Mouse (Mus musculus) c-Kit-positive CD71-positive TER-119-positive erythroid progenitor cells, embryonic 14.5 days (primary cell): Measurements from ENCODE around the gene Esyt2.
"Not testable (repeated sequence)": the region's sequence is repeated elsewhere in the genome, so short reads cannot be mapped to it uniquely, and the experiment has no call there.

Experiments
- DNase-seq: peaks from one replicate; pipeline ENCODE4 v3.0.0-alpha.2; 2013; ENCODE audit warnings: low spot score

Gene Esyt2

DNA sequence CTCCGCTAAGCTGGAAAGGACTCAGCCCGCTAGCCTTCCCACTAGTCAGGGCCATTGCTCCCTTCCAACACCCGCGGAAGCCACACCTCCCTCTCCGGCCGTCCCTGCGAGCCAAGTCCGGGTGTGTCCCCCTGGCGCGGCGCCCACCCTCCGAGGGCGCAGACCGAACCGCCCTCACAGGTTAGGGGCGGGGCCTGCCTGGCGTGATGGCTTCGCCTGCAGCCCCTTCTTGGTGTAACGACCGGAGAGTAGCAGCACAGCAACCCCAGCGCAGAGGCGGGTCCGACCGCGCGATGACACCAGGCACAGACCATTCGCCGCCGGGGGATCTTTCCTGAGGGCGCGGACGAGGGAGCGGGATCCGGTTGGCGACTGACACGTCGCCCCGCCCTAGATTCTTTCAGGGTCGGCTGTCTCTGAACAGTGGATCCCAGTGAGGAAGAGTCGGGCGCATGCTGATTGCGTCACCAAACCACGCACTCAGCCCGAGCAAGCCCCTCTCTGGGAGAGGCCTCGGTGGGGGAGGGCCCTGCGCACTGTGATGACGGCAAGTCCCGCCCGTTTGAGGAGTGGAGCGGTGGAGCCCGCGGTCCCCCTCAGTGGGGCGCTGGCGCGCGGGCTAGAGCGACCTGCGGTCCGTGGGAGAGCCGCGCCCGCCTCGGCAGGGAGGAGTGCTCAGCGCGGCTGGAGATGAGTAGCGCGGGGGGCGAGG is at the start of gene Esyt2:
Gene Esyt2, plus strand, starts transcription at position 544 of the 712 bp plus-strand sequence.
- peak; percentile 97 for DNase-seq

DNA sequence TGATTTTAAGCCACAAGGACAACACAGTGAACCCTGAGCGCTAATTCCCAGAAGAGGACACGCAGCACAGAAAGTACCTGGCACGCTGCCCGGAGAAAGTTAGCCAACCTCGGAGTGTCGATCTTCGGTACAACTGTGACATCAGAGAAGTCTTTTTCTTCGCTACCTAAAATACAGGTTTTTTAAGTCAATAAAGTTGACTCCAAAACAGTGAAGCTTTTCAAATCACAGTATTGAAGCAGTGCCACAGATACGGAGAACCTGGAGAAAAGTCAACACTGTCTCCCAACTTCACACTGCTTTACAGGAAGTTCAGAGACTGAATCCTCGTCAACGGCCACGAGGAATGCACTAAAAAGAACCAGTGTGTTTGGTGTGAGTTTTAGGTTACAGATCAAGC is 49.4 kb upstream of the Esyt2 start:
- DNase-seq: no peak

DNA sequence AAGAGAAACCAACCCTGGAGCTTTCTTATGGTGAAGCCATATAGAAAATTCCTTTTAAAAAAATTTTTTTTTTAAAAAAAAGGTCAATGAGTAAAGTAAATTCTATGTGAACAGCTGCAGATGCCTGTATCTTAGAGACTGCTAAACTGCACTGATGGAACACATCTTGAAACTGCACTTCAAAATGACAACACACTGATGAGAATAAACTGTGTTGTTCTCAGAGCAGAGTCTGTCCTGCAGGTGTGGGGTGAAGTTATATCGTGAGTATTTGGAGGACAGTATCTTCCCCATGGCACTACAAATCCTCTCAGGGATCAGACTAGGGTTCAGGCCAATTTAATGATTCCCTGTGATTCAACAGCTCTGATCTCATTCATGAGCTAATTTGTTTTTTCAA is 48.9 kb upstream of the Esyt2 start:
- no peak for DNase-seq

DNA sequence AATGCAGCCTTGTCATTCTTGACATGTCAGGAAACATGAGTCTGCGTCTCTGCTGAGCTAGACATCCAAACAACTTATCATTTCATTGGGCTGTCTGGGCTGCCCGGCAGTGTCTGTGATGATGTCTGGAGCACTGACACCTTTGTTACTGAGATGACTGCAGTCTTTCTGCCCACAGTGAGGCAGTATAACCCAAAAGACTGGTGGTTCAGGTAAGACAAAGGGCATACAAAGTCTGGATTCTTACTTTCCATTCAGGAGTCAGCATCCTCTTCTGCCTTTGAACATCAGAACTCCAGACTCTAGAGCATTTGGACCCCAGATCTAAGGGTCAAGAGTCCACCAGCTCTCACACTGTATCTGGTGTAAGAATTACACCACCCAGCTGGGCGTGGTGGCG is 45.6 kb upstream of the Esyt2 start:
- no peak for DNase-seq

DNA sequence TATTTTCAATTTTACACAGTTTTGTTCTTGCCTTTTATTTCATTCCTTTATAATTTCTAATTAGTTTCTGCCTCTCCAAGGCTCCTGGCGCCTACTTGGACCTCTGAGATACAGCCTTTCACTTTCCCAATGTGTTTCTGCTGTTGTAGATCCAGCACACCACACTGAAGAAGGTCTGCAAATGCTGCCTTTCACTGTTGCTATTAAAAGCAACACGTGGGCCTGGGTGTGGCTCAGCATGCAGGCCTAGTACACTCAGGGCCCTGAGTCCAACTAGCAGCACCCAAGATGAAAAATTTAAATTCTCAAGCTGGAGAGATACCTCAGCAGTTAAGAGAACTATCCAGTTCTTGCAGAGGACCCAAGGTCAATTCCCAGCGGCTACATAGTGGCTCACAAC is 44.3 kb upstream of the Esyt2 start:
- no peak for DNase-seq

DNA sequence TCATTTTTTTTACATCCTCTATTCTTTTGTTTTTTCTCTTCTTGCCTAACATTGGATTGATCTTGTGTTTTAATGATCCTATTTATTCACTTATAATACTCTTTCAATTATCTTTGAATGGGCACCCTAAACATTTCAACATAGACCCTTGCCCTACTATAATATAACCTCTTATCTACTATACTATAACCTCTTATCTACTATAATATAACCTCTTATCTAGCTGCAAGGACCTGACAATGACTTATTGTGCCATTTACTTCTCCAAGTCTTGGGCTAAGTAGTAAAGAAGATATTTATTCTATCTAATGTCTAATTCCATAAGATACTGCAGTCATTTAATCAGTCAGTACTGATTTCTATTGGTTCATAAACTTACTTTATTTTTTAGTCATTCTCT is 42.6 kb upstream of the Esyt2 start:
- DNase-seq: no peak

DNA sequence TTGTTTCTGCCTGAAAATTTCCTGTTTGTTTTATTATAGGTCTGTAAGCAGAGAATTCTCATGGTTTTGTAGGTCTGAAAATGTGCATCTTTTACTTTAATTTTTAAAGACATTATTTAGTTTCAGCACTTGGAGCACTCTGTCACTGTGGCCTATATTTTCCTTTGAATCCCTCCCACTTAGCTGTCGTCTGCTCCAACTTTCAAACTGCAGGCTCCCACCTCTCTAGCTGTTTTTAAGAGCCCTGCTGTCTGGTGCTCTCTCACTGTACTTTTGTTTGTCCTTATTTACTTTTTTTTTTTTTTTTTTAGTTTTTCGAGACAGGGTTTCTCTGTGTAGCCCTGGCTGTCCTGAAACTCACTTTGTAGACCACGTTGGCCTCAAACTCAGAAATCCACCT is 42.2 kb upstream of the Esyt2 start:
- DNase-seq: no peak

DNA sequence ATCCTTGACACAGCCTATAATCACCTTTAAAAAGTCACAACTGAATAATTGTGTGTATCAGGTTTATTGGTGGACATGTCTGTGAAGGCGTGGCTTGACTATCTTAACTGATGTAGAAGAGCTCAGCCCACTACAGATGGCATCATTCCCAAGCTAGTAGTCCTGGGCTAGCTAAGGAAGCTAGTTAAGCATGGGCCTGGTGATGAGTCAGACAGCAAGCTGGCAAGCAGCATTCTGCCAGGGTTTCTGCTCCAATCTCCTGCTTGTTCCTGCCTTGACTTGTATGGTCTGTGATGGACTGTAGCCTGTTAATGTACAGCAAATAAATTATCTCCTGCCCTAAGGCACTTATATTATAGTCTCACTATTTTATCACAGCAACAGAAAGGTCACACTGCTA is 36.4 kb upstream of the Esyt2 start:
- DNase-seq: no peak

DNA sequence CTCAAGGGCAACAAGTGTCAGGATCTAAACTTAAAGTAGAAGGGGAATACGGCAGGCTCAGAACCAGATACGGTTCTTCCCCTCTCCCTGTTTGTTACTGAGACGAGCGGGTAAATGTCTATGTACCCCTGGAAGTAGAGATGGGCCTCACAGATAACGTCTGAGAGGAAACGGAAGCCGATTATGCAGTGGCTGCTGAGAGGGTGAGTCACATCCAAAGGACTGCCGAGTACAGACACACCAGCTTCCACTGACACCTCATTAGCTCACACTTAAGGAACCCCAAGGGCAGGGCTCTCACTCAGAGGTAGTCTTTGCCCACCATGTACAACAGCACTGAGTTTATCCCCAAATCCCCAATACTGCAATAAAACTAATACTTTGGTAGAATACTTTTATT is 26.3 kb upstream of the Esyt2 start:
- DNase-seq: no peak

DNA sequence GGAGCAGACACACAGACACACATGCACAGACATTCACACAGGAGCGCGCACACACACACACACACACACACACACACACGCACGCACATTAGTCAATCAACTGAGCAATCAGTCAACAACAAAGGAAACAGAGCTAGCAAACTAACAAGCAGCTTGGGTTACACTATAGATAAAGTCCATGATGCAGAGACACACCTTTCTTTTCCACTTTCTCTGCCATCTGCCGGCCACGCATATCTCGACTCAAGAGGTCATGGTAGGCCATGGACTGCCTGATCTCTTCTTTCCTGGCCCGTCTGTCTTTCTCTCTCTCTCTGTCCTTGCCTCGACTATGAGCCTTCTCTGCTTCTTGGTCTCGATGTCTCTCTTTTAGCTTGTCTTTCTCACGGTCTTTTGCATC is 25.4 kb upstream of the Esyt2 start:
- DNase-seq: no peak

DNA sequence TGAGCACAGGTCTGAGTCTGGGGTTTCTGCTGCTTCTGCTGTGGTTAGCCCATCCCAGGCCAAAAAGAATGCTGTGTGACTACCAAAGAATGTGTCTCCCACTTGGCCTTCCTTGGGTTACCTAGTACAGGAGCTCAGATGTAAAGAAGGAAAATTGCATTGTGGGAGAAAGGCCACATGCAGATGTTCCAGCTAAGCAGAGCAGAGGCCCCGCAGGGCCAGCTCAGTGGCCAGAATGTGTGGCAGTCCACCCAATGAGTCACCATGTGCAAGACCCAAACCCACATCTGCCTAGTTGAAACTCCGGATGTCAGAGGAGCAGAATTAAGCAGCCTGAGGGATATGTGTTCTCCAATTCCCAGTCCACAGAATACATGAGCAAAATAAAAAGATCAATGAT is 22.7 kb upstream of the Esyt2 start:
- no peak for DNase-seq

DNA sequence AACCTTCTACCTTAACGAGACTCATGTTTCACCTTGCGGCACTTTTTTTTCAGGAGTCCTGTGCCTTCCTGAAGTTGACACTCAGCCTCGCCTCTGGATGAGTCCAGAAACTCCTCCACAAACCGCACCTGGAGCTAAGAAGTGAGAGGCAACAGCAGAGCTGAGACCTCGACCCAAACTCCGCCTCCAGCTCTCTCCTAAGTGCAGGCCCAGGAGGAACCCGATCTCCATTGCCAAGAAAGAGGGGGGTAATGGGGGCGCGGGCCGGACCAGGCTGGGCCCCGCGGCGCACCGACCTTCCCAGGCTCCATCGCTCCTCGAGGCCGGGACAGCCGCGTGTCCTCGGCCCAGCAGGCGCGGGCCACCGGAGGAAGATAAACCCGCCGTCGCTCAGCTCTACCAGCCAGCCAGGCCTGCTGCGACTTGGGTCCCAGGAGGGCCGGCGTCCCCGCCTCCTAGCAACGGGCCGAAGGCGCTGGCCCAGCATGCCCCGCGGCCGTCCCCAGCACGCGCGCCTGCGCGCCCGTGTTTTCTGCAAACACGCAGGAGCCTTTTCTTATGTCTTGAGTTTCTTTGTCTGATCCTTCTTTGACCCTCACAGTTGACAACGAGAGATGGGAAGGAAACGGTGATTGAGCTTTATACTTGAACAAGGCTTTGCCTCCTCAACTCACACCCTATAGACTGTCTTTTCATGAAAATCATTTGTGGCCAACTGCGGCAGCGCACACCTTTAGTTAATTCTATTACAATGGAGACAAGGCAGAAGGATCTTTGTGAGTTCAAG is 18.2 kb upstream of the Esyt2 start, which contains the start of gene Wdr60:
Gene Wdr60, minus strand, starts transcription at position 468 of the 787 bp plus-strand sequence.
- peak; percentile 80 for DNase-seq

DNA sequence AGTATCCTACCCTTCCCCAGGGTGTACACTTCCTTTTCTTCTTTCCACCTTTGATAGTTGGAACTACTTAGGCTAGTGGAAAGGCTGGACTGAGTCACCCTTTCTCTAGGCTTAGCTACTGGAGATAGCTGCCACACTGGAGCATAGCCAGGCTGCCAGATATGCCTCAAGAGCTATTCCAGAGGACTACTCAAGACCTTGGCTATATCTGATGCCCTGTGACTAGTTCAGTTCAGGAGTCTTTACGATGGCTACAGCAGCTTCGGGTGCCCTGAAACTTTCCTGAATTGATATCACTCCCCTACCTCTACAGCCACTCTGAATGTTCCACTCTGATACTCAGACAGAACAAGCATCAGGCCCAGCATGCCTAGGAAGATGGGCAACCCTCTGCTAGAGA is 16.2 kb upstream of the Esyt2 start:
- DNase-seq: no peak

DNA sequence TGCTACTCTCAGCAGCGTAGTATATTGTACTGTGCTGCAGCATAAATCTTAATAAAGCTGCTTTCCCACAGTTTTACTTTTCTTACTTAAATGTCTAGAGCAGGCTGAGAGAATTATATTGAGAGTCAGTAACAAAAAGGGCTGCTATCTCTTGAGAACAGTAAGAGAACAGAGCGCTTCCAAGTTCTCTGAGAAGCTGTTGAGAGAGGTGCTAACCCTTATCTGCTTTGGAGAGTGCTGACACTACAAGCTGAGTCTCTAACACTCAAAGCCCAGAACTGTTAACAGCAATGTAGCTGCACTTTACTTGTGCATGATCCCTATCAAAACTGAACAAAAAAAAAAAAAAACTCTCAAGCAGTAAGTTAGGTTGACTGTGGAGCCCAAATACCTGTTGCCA is 15.7 kb upstream of the Esyt2 start:
- no peak for DNase-seq

DNA sequence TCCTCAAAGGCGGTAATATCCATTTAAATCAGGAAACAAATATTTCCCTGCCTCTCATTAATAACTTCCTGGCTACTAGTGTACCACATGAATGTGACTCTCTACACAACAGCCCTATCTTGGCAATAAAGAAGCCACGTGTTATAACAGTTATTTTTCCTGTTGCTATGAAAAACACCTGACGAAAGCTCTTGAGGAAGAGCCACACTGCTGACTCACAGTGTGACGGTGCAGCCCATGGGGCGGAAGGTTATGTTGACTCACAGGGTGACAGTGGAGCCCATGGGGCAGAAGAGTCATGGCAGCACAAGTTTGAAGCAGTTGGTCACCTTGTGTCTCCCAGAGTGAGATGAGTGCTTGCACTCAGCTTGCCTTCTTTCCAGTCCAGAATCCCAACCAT is 11.5 kb upstream of the Esyt2 start:
- no peak for DNase-seq

DNA sequence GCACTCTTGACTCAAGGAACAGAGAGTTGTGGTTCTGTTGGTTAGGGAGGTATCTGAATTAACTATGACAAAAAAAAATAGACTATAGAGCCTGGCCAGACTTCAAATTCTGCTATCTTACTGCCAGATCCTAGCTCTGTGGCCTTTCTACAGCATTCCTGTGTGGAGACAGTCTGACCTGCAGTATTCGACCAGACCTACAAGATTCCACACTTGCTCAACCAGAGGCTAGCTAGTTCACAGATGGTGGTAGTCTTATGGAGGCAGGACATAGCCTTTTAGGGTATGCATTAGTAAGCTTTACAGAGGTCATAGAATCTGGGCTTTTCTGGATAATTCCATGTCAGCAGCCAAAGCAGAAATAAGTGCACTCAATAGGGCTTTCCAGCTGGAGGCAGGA is 10.5 kb upstream of the Esyt2 start:
- no peak for DNase-seq

DNA sequence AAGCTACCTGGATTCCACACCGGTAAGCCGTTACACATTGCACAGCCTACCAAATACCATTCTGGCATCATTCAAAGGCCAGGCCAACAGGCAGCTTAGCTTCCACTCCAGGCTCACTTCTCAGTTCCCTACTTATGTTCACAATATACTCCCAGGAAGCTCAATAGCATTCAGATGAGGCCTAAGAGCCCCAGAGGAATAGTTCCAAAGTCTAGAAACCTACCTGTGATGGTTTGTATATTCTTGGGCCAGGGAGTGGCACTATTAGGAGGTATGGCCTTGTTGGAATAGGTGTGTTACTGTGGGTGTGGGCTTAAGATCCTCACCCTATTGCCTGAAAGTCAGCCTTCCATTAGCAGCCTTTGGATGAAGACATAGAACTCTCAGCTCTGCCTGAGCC is 9.9 kb upstream of the Esyt2 start:
- no peak for DNase-seq

DNA sequence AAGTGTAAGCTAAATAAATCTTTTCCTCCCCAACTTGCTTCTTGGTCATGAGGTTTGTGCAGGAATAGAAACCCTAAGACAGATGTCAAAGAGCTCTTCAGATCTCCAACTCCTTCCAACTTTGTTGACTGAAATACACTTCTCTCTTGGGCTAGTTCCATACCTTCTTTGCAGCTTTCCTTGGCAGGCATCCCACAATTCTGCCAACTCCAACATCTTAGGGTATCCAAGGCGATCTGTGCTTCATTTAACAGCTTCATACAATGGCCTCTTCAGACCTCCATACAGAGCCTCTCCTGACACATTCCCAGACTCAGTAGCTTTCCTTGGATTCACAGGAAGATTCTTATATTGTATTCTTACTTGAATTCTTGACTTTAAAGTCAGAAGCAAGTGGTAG is 7.3 kb upstream of the Esyt2 start:
- no peak for DNase-seq

DNA sequence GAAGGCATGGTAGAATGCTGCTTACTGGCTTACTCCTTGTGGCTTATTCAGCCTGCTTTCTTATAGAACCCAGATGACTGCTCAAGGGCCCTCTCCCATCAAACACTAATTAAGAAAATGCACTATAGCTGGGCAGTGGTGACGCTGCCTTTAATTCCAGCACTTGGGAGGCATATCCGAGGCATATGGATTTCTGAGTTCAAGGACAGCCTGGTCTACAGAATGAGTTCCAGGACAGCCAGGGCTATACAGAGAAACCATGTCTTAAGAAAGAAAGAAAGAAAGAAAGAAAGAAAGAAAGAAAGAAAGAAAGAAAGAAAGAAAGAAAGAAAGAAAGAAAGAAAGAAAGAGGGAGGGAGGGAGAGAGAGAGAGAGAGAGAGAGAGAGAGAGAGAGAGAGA is 5.9 kb upstream of the Esyt2 start, which contains the start of gene Gm11027:
Gene Gm11027, plus strand, starts transcription at position 301 of the 400 bp plus-strand sequence.
- DNase-seq: not testable (repeated sequence)

DNA sequence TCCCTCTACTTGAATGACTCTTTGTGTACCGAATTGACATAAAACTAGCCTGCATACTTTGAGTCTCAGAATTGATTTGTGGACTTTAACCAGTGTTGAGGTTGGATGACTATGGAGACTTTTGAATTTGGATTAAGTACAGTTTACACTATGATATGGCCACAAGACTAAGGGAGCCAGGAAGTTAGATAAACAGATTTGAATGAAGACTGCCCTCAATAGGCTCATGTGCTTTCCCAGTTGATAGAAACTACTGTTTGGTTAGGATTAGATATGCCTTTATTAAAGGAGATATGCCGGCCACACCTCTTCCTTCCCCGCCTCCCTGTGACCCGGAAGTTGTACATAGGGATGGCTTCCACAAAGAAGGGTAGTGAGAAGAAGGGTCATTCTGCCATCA is 5.4 kb upstream of the Esyt2 start:
- no peak for DNase-seq

DNA sequence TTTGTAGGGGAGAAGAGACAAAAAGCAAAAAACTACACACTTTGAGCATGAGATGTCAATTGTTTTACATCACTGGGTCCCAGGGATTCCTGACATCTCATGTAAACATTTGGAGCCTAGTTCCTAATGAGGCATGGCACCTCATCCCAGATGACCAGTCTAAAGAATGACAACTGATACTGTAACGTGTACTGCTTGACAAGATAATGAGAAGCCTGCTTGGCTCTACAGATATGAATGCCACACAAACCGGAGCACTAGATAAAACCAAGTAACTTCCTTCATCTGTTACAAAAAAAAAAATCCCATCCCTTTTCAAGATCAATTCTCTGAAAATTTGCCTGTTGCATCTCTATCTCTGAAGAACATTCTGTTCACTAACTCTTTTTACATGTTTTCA is 4.0 kb upstream of the Esyt2 start:
- DNase-seq: peak; percentile 48

DNA sequence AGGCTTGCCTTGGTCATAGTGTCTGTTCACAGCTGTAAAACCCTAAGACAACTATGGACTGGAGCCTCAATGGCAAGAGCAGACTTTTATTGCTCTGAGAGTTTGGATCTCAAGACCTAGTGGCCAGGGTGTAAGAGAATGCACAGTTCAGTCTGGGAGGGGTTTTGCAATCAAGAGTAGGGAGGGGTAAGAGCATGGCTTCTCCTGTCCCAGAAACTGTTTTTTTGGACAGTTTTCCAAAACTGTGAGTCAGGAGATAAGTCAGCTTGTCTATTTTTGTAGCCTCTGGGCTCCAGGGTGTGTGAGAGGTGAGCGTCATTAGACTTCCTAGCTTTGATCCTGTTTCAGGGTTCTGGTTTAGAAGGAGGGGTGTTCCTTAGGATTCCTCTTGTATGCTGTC is 2.5 kb upstream of the Esyt2 start:
- no peak for DNase-seq

DNA sequence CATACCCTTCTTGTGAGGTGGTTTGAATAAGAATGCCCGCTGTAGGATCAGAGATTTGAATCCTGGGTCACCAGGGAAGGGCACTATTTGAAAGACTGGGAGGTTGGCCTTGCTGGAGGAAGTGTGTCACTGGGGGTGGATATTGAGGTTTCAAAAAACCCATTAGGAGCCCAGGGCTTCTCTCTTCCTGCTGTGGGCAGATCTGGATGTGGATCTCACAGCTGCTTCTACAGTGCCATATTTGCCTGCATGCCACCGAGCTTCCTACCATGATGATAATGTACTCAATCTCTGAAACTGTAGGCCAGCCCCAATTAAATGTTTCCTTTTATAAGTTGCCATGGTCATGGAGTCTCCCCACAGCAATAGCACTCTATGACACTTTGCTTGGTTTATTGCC is 1.8 kb upstream of the Esyt2 start:
- DNase-seq: no peak
